Mouse (Mus musculus) stomach, embryonic 16.5 days (tissue): Measurements from ENCODE around the gene Adcy1. TPM values are rescaled to one million over a fixed set of nuclear protein-coding genes. Genes with fewer than 3 reads are reported as not detected.

Experiments
- ATAC-seq: fragments of 200-750 bp; cut with Nextera tagmentation; 2 replicates; pipeline ENCODE4 v1.8.0; 2017; ENCODE audit warnings: moderate number of reproducible peaks, moderate TSS enrichment; ENCODE audit not compliant: insufficient read depth, low FRiP score
- H3K27ac ChIP-seq: fragments of 300-500 bp; sonication (generic); 2 replicates; pipeline ENCODE4 v1.5.1; 2014; ENCODE audit warnings: low read length
- H3K27me3 ChIP-seq: fragments of 300-500 bp; sonication (generic); 2 replicates; pipeline ENCODE4 v1.6.1; 2014; ENCODE audit warnings: low read length, control low read depth, mixed read lengths; ENCODE audit not compliant: control insufficient read depth, insufficient read depth
- H3K36me3 ChIP-seq: fragments of 300-500 bp; sonication (generic); 2 replicates; pipeline ENCODE4 v1.6.1; 2014; ENCODE audit warnings: low read length; ENCODE audit not compliant: control insufficient read depth, insufficient read depth
- H3K4me1 ChIP-seq: fragments of 300-500 bp; sonication (generic); 2 replicates; pipeline ENCODE4 v1.6.1; 2014; ENCODE audit warnings: low read length, control low read depth, mixed read lengths; ENCODE audit not compliant: control insufficient read depth, insufficient read depth
- H3K4me2 ChIP-seq: fragments of 300-500 bp; sonication (generic); 2 replicates; pipeline ENCODE4 v1.6.1; 2014; ENCODE audit warnings: low read depth, low read length, mixed read lengths
- H3K4me3 ChIP-seq: fragments of 300-500 bp; sonication (generic); replicated peaks from 2 replicates; pipeline ENCODE4 v1.5.1; 2014; ENCODE audit warnings: mild to moderate bottlenecking, low read length
- H3K9ac ChIP-seq: fragments of 300-500 bp; sonication (generic); 2 replicates; pipeline ENCODE4 v1.6.1; 2014; ENCODE audit warnings: low read length
- H3K9me3 ChIP-seq: fragments of 300-500 bp; sonication (generic); replicated peaks from 2 replicates; pipeline ENCODE4 v1.6.1; 2016; ENCODE audit warnings: low read length, control low read depth; ENCODE audit not compliant: control insufficient read depth
- WGBS: fragments of 180-500 bp; shearing (Covaris S2); extraction: QIAGEN DNeasy Blood & Tissue Kit; methylation state at CpG from one replicate; pipeline ENCODE4 v1.1.7; 2014; 5-methylcytosine and 5-hydroxymethylcytosine counted together
- polyA plus RNA-seq: library from polyadenylated mRNA; unstranded; fragments of >200 nt; fragmentation: Nextera tagmentation; extraction: Ambion mirVana; gene quantifications from 2 replicates; pipeline ENCODE4 v1.2.1, GENCODE M21; 2015

Gene Adcy1
- polyA plus RNA-seq, 1 experiment from 2014 or later, result 2.2 TPM

DNA sequence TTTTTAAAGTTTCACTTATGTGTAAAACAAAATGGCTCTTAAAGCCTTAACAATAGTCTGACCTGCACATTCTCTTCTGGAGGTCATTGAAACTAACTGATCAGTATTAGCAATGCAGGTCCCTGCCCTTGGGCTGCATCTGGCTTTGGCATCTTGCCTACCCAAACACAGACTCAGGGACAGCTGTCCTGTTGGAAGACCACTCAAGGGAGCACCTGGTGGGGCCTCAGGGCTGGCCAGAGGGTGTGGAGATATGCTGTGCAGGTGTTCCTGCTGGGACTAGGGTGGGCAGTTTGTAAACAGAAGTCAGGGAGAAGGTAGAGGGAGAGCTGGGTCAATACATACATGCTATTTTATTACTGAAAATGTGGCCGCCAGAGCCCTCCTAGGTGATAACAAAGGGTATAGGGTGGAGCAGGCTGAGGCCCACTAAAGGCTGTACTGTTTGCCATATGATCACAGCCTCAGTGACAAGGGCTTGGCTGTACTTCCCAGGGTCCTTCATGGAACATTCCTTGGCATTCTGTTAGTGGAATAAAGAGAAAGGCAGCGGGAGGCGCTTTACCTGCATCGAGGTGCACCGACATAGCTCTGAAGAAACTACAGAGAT, 73.1 kb downstream of the Adcy1 start:
- 0 out of 2 replicates have a peak, but pooled peaks cover 7% of the 10 kb centered on the region for H3K4me1 ChIP-seq
- H3K9ac ChIP-seq, result no peak overlapping the region
- no peaks in the 10 kb centered on the region for H3K9me3 ChIP-seq
- H3K36me3 ChIP-seq, result no peaks in the 10 kb centered on the region
- no peaks in the 10 kb centered on the region for H3K27me3 ChIP-seq
- WGBS, result 57% methylated on average over 5 of the region's 5 CpGs
- peak; percentile 73 for ATAC-seq
- H3K27ac ChIP-seq, result no peak overlapping the region
- no peak overlapping the region for H3K4me3 ChIP-seq
- no peak overlapping the region for H3K4me2 ChIP-seq

DNA sequence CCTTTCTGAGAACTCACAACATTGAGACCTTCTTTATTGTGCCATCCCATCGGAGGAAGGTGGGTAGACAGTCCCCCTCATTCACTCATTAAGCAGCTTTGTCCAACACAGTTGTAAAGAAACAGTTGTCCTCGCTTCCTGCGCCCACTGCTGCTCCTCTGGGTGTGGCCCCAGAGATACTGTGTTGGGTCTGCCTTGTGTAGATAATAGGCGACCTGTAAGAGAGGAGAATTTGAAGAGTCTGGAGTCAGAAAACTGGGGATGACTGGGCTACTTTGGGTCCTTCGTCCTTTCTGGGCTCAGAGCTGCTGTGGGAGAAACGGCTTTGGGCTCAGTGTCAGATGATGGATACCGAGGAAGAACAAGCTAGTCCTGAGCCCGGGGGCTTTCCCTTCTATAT, 75.1 kb downstream of the Adcy1 start:
- no peak overlapping the region for H3K9ac ChIP-seq
- no peak overlapping the region for H3K27ac ChIP-seq
- ATAC-seq, result no peak
- 89% methylated on average over 8 of the region's 8 CpGs for WGBS
- H3K4me2 ChIP-seq, result no peak overlapping the region
- H3K4me3 ChIP-seq, result no peak overlapping the region
- H3K9me3 ChIP-seq, result no peaks in the 10 kb centered on the region
- no peaks in the 10 kb centered on the region for H3K27me3 ChIP-seq
- no peaks in the 10 kb centered on the region for H3K36me3 ChIP-seq
- H3K4me1 ChIP-seq, result 0 out of 2 replicates have a peak, but pooled peaks cover 13% of the 10 kb centered on the region

DNA sequence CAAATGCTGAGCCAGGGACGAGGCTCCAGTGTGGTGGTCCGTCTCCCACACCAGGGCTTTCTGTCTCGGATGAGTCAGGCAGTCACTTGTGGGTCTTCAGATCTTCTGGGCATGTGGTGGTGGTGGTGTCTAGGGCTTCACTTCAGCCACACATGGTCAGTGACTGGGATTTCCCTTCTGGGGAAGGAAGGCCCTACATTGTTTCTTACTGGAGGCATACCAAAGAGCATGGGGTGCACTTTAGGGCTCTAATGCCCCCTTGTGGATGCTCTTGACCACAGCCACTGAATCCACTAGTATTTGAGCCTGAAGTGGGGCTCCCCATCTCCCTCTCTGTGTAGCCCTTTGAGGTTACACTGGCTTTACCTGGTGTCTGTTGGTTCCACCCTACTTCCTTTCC, 77.2 kb downstream of the Adcy1 start:
- Histone ChIP-seq H3K9ac (no peak overlapping the region), H3K9me3 (no peaks in the 10 kb centered on the region), H3K36me3 (no peaks in the 10 kb centered on the region), H3K4me1 (0 out of 2 replicates have a peak, but pooled peaks cover 13% of the 10 kb centered on the region), H3K4me3 (no peak overlapping the region), H3K4me2 (no peak overlapping the region), H3K27me3 (no peaks in the 10 kb centered on the region), H3K27ac (no peak overlapping the region)
- no peak for ATAC-seq
- WGBS, result 89% methylated on average over 3 of the region's 3 CpGs

DNA sequence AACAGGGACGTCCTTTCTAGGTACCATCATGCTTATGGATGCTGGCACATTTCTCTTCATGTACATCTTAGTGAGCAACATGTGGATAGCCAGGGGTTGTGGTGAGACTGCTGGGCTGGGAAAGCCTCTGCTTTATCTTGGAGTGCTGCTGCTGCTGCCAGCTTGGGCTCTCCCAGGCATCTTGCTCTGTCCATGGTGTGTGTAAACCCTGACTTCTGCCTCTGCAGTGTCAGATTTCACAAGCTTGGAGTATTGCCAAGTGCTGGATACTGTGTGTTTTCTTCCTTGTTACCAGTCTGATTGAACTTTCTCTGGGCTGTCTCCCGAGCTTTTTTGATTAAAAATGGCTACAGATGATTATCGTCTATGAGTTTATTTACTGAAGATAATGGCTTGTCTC, 79.4 kb downstream of the Adcy1 start:
- Histone ChIP-seq H3K4me3 (no peak overlapping the region), H3K9ac (no peak overlapping the region), H3K27ac (no peak overlapping the region), H3K4me1 (0 out of 2 replicates have a peak, but pooled peaks cover 5% of the 10 kb centered on the region), H3K9me3 (no peaks in the 10 kb centered on the region), H3K4me2 (no peak overlapping the region), H3K27me3 (no peaks in the 10 kb centered on the region), H3K36me3 (no peaks in the 10 kb centered on the region)
- 31% methylated on average over 3 of the region's 3 CpGs for WGBS
- ATAC-seq, result peak; percentile 66

DNA sequence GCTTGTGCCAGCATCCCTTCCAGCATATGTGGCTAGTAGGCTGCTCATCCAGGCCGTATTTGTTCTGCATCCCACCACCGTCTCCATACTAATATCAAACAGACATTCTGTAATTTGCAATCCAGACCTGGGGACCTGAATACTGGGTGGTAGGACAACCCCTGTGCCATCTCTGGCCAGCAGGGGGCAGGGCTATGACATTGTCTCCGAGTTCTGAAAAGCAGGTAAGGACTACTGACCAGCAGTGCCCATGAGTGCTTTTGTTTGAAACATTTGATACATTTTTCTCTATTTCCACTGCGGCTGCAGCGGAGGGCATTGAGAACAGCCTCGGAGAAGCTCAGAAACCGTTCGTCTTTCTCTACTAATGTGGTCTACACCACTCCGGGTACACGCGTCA, 81.1 kb downstream of the Adcy1 start:
- Histone ChIP-seq H3K4me3 (no peak overlapping the region), H3K9ac (no peak overlapping the region), H3K27me3 (no peaks in the 10 kb centered on the region), H3K36me3 (no peaks in the 10 kb centered on the region), H3K27ac (no peak overlapping the region), H3K4me1 (0 out of 2 replicates have a peak, but pooled peaks cover 5% of the 10 kb centered on the region), H3K9me3 (no peaks in the 10 kb centered on the region), H3K4me2 (no peak overlapping the region)
- no peak for ATAC-seq
- WGBS, result 86% methylated on average over 11 of the region's 11 CpGs

DNA sequence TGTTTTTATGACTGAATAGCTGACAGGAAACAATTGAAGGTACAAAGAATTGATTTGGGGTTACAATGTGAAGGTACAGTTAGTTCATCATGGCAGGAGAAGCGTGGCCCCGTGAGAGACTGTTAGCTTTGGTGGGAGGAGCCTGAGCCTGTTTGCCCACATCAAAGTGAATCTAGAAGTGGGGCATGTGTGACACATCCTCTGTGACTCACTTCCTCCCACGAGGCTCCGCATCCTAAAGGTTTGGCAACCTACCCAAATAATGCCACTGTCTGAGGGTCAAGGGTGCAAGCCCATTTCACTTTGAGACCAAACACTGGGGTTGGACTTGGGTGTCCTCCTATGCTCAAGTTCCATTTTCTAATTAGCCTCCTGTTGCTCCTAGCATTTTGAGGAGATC, 81.9 kb downstream of the Adcy1 start:
- Histone ChIP-seq H3K27me3 (no peaks in the 10 kb centered on the region), H3K36me3 (no peaks in the 10 kb centered on the region), H3K4me2 (no peak overlapping the region), H3K9ac (no peak overlapping the region), H3K4me1 (0 out of 2 replicates have a peak, but pooled peaks cover 5% of the 10 kb centered on the region), H3K4me3 (no peak overlapping the region), H3K9me3 (no peaks in the 10 kb centered on the region), H3K27ac (no peak overlapping the region)
- no peak for ATAC-seq
- 59% methylated on average over 4 of the region's 4 CpGs for WGBS

DNA sequence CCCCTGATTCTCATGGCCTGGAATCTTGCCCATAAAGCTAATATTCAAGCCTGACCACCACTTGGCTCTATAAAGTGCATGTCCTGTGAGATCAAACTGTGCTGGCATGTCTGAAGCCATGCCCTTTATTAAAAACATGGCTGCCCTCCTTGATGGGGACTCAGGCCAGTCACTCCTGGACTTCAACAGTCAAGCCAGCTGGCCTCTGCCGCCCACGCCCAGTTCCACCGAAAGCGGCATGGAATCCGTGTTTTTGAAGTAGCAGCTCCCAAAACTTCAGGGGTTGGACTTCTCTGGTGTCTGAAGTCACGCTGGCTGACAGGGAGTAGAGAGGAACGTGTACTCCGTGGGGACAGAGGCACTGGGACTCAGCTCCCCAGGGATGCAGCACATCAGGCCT, 84.2 kb downstream of the Adcy1 start:
- H3K27me3 ChIP-seq, result no peaks in the 10 kb centered on the region
- no peaks in the 10 kb centered on the region for H3K9me3 ChIP-seq
- H3K9ac ChIP-seq, result no peak overlapping the region
- H3K36me3 ChIP-seq, result no peaks in the 10 kb centered on the region
- 91% methylated on average over 8 of the region's 8 CpGs for WGBS
- 0 out of 2 replicates have a peak, but pooled peaks cover 4% of the 10 kb centered on the region for H3K4me1 ChIP-seq
- H3K4me2 ChIP-seq, result no peak overlapping the region
- H3K4me3 ChIP-seq, result no peak overlapping the region
- ATAC-seq, result no peak
- H3K27ac ChIP-seq, result no peak overlapping the region

DNA sequence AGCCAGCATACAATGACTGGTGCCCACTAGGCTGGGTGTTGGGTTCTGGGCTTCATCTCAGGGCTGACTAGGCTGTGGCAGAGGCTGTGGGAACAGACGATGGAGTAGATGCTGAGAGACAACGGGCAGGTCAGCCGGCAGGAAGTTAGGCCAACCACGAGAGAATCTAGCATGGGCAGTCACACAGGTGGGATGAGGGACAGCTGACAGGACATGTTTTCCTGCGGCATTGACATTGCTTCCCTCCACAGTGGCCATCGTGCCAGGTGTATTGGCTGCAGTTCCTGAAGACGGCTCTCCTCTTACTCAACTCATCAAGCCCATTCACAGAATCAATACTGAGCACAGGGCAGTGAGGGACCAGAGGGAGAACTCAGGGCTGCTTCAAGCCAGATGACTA, 84.7 kb downstream of the Adcy1 start:
- no peaks in the 10 kb centered on the region for H3K4me1 ChIP-seq
- H3K4me2 ChIP-seq, result no peak overlapping the region
- H3K4me3 ChIP-seq, result no peak overlapping the region
- H3K9ac ChIP-seq, result no peak overlapping the region
- no peaks in the 10 kb centered on the region for H3K27me3 ChIP-seq
- no peaks in the 10 kb centered on the region for H3K36me3 ChIP-seq
- no peak for ATAC-seq
- 83% methylated on average over 7 of the region's 7 CpGs for WGBS
- H3K27ac ChIP-seq, result no peak overlapping the region
- no peaks in the 10 kb centered on the region for H3K9me3 ChIP-seq

DNA sequence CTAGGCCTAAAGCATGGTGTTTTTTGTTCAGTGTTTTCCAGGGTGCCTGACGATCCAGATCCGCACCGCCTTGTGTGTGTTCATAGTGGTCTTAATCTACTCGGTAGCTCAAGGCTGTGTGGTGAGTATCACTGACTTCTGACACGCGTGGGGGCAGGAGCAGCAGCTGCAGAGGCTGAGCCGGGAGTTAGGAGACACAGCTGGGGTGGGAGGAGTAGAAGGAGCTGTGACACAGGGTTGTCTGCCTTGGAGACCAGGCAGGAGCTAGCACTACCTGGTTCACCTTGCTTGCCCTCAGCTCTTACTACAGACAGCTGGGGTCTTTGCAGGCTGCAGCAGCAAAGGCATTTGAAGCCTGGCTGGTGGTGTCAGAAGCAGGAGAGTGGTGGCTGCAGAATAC, 86.2 kb downstream of the Adcy1 start:
- ATAC-seq, result no peak
- no peaks in the 10 kb centered on the region for H3K9me3 ChIP-seq
- H3K4me3 ChIP-seq, result no peak overlapping the region
- no peak overlapping the region for H3K27ac ChIP-seq
- 62% methylated on average over 7 of the region's 7 CpGs for WGBS
- no peaks in the 10 kb centered on the region for H3K4me1 ChIP-seq
- H3K36me3 ChIP-seq, result no peaks in the 10 kb centered on the region
- H3K27me3 ChIP-seq, result no peaks in the 10 kb centered on the region
- H3K4me2 ChIP-seq, result no peak overlapping the region
- H3K9ac ChIP-seq, result no peak overlapping the region
